Mouse (Mus musculus) liver, adult 2 months (tissue): ENCODE results near the gene Arhgef39.

Experiments used
- CTCF ChIP-seq: fragments of 200-500 bp; IDR thresholded peaks from 2 replicates; pipeline ENCODE4 v1.5.1; 2011; ENCODE audit warnings: low read depth, low read length, control low read depth
- POLR2A ChIP-seq: fragments of 200-500 bp; IDR thresholded peaks from 2 replicates; pipeline ENCODE4 v1.6.1; 2011; ENCODE audit warnings: low read length, control low read depth; ENCODE audit not compliant: insufficient read depth; ENCODE audit errors: extremely low read depth

- TF ChIP-seq CTCF (no peak), POLR2A (no peak)
These were observed 52.2 kb downstream of the Arhgef39 start for GRCm38 (mm10) chr4:43447251-43447650.
